In genomic region chr13:14040186-14040585, GRCm38 (mm10) we compare ENCODE assay signal across 8 mouse cellular contexts. TPM values are rescaled to one million over a fixed set of nuclear protein-coding genes. Genes with fewer than 3 reads are reported as not detected.
DNase-seq lines count a peak whose midpoint lies in the region; ATAC-seq and TF ChIP-seq lines count a peak whose summit lies in the region.

No protein-coding gene starts in this region.

- peak overlapping the region; percentile 82 for H3K4me3 ChIP-seq in lung, embryonic 16.5 days (ENCODE audit: low read length)
- peak overlapping the region; percentile 82 for H3K4me3 ChIP-seq in midbrain, embryonic 10.5 days

- H3K36me3 ChIP-seq in lung, embryonic 16.5 days (ENCODE audit: control insufficient read depth, insufficient read depth, low read length) = no peaks in the 10 kb centered on the region
- peaks cover 10% of the 10 kb centered on the region; the same call in 1 of the 2 replicates for H3K36me3 ChIP-seq in midbrain, embryonic 10.5 days

- no peak for TF ChIP-seq CTCF in brain, embryonic 14.5 days (IDR thresholded peaks at IDR 0.05; ENCODE audit: borderline replicate concordance, extremely low read depth, insufficient read depth, insufficient read length)

- no peaks in the 10 kb centered on the region for H3K9me3 ChIP-seq in lung, embryonic 16.5 days (ENCODE audit: control insufficient read depth, low read length)
- no peaks in the 10 kb centered on the region for H3K9me3 ChIP-seq in midbrain, embryonic 10.5 days (replicated peaks)

- TF ChIP-seq POLR2A in brain, embryonic 14.5 days (IDR thresholded peaks at IDR 0.05; ENCODE audit: borderline replicate concordance, extremely low read depth, insufficient read depth, insufficient read length, poor library complexity, severe bottlenecking) = no peak

- DNase-seq in lung, adult 18-20 months = no peak
- peak; percentile 28 for DNase-seq in brain, embryonic 14.5 days (ENCODE audit: low read depth)
- DNase-seq in heart, postnatal 10 days = peak; percentile 13 to 22
- DNase-seq in midbrain, embryonic 10.5 days (ENCODE audit: low spot score) = no peak
- DNase-seq in spleen, postnatal 10 days (ENCODE audit: low spot score in 2 of 2) = no peak

- intact Hi-C loops in heart, postnatal 10 days (cut with DNase I) = no loop called here

- peak overlapping the region; percentile 95 for H3K4me2 ChIP-seq in lung, embryonic 16.5 days (ENCODE audit: low read depth, low read length)

- H3K9ac ChIP-seq in lung, embryonic 16.5 days (ENCODE audit: low read length) = peak overlapping the region; percentile 93

- ATAC-seq in lung, embryonic 16.5 days (ENCODE audit: low read depth) = peak; percentile 9; the same call in 1 of the 2 replicates
- ATAC-seq in erythroid progenitor cell, adult 5-6 weeks (replicated peaks; ENCODE audit: low FRiP score, poor library complexity, severe bottlenecking) = no peak
- ATAC-seq in frontal cortex, adult (ENCODE audit: low TSS enrichment) = no peak

- peak overlapping the region; percentile 97 for H3K27ac ChIP-seq in lung, embryonic 16.5 days (ENCODE audit: low read length)
- H3K27ac ChIP-seq in midbrain, embryonic 10.5 days (replicated peaks) = peak overlapping the region; percentile 99; the same call in 1 of the 2 replicates

- no peaks in the 10 kb centered on the region for H3K27me3 ChIP-seq in lung, embryonic 16.5 days (ENCODE audit: control insufficient read depth, insufficient read depth, low read depth, low read length)
- no peaks in the 10 kb centered on the region for H3K27me3 ChIP-seq in midbrain, embryonic 10.5 days (ENCODE audit: low read depth, poor library complexity, severe bottlenecking)

- H3K4me1 ChIP-seq in lung, embryonic 16.5 days (replicated peaks; ENCODE audit: control insufficient read depth, insufficient read depth, low read length) = peaks cover 10% of the 10 kb centered on the region
- peaks cover 18% of the 10 kb centered on the region for H3K4me1 ChIP-seq in midbrain, embryonic 10.5 days

- 26% methylated on average over 5 of the region's 5 CpGs for WGBS in lung, embryonic 16.5 days
- WGBS in midbrain, embryonic 10.5 days = 77% methylated on average over 5 of the region's 5 CpGs

RNA-seq across cellular contexts. Expression of gene Tbce, which starts 0.7 kb away (rescaled TPM):
- polyA plus RNA-seq in lung, embryonic 16.5 days (2015; fragmentation: Nextera tagmentation; extraction: Ambion mirVana) = 56.0 and 57.7 TPM in 2 replicates
- polyA plus RNA-seq in brain, embryonic 14.5 days (2012; rRNA removed) = 143 and 200 TPM in 2 replicates
- total RNA-seq in heart, postnatal 10 days (2021) = 10 to 100 TPM; 25.8 to 26.7 TPM
- polyA plus RNA-seq in midbrain, embryonic 10.5 days (2016; fragmentation: Nextera tagmentation; extraction: Ambion mirVana) = 50.9 and 65.6 TPM in 2 replicates
- 128 and 172 TPM in 2 replicates for total RNA-seq in erythroid progenitor cell, adult 5-6 weeks (2015; ENCODE audit: low replicate concordance)
- 108 and 143 TPM in 2 replicates for total RNA-seq in erythroid progenitor cell, adult 5-6 weeks (2017; ENCODE audit: low replicate concordance)

RNA-seq across cellular contexts. Expression of gene Arid4b, which starts 22.8 kb away (rescaled TPM):
- polyA plus RNA-seq in lung, embryonic 16.5 days (2015; fragmentation: Nextera tagmentation; extraction: Ambion mirVana) = 62.5 and 64.1 TPM in 2 replicates
- polyA plus RNA-seq in brain, embryonic 14.5 days (2012; rRNA removed) = 27.1 and 32.2 TPM in 2 replicates
- total RNA-seq in heart, postnatal 10 days (2021) = 10 to 100 TPM; 28.0 to 29.1 TPM
- 63.3 and 77.4 TPM in 2 replicates for polyA plus RNA-seq in midbrain, embryonic 10.5 days (2016; fragmentation: Nextera tagmentation; extraction: Ambion mirVana)
- 37.5 and 46.1 TPM in 2 replicates for total RNA-seq in erythroid progenitor cell, adult 5-6 weeks (2015; ENCODE audit: low replicate concordance)
- total RNA-seq in erythroid progenitor cell, adult 5-6 weeks (2017; ENCODE audit: low replicate concordance) = 54.0 and 65.6 TPM in 2 replicates

RNA-seq across cellular contexts. Expression of gene Ggps1, which starts 23.1 kb away (rescaled TPM):
- 44.5 and 49.5 TPM in 2 replicates for polyA plus RNA-seq in lung, embryonic 16.5 days (2015; fragmentation: Nextera tagmentation; extraction: Ambion mirVana)
- 40.2 and 43.3 TPM in 2 replicates for polyA plus RNA-seq in brain, embryonic 14.5 days (2012; rRNA removed)
- 10 to 100 TPM; 31.8 to 35.8 TPM for total RNA-seq in heart, postnatal 10 days (2021)
- 58.7 and 67.4 TPM in 2 replicates for polyA plus RNA-seq in midbrain, embryonic 10.5 days (2016; fragmentation: Nextera tagmentation; extraction: Ambion mirVana)
- total RNA-seq in erythroid progenitor cell, adult 5-6 weeks (2015; ENCODE audit: low replicate concordance) = 17.7 and 23.5 TPM in 2 replicates
- total RNA-seq in erythroid progenitor cell, adult 5-6 weeks (2017; ENCODE audit: low replicate concordance) = 12.3 and 13.9 TPM in 2 replicates

Comparison
In these comparisons a context has a peak if more than half of its experiments do, and no peak if none do; other contexts are left out.
1. DNase-seq: peak in brain, embryonic 14.5 days (single experiment) and heart, postnatal 10 days (2 of 2); none in lung, adult 18-20 months (0 of 2), midbrain, embryonic 10.5 days (single experiment) and spleen, postnatal 10 days (0 of 2).